Mouse (Mus musculus): Measurements from ENCODE around the gene Amh. TPM values are rescaled to one million over a fixed set of nuclear protein-coding genes. Genes with fewer than 3 reads are reported as not detected.
A peak's percentile ranks its signal among the peaks of the same experiment; 100 is the strongest.

Gene Amh
- polyA plus RNA-seq, 1 experiment from 2014 or later, result 0.16 TPM

DNA sequence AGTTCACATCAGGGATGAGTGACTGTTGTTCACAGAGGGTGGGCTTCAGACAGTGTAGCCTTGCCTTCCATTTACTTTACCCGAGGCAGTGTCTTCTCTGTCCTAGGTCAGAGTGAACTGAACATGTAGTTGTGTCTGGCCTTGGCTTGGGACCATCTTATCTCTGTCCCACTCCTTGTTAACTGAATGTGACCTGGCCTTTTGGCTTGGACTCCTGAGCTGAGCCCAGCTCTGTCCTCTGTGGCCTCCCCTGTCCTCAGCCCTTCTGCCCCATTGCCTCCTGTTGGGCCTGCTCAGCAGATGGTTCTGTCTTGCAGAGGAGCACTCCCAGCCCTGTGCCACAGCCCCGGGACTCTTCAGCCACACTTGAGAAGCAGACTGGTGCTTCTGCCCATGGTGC lies 17.5 kb upstream of the Amh start:
- WGBS, result 72% methylated on average over 2 of the region's 2 CpGs
- H3K27ac ChIP-seq, result no peak overlapping the region; the same call in 1 of the 2 replicates
- H3K4me1 ChIP-seq (replicated peaks), result peaks cover 27% of the 10 kb centered on the region
- peaks cover 92% of the 10 kb centered on the region for H3K36me3 ChIP-seq
- no peak overlapping the region for H3K9ac ChIP-seq
- no peak overlapping the region for H3K4me2 ChIP-seq
- no peaks in the 10 kb centered on the region for H3K9me3 ChIP-seq (replicated peaks)
- H3K4me3 ChIP-seq, result no peak overlapping the region
- ATAC-seq (replicated peaks; ENCODE audit: insufficient number of reproducible peaks, insufficient read depth, low FRiP score, low read depth), result no peak
- H3K27me3 ChIP-seq, result no peaks in the 10 kb centered on the region

DNA sequence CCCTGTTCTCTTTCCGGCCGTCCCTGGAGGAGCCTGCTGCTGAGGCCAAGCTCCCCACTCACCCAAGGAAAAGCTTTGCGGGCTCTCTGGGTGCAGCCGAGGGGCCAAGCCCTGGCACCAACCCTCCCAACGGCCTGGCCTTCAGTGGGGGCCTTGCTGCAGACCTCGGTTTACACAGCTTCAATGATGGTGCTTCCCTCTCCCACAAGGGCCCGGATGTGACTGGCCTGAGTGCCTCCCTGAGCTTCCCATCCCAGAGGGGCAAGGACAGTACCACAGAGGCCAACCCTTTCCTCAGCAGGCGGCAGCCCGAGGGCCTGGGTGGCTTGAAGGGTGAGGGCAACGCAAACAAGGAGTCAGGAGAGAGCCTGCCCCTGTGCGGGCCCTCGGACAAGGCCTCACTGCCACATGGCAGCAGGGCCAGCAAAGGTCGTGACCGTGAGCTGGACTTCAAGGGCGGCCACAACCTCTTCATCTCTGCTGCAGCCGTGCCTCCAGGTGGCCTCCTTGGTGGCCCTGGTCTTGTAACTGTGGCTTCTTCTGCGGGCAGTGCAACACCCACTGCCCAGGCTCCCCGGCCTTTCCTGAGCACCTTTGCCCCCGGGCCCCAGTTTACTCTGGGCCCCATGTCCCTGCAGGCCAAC lies 14.2 kb upstream of the Amh start:
- WGBS, result 72% methylated on average over 19 of the region's 19 CpGs
- Histone ChIP-seq H3K4me3 (no peak overlapping the region), H3K27ac (peak overlapping the region; percentile 77), H3K36me3 (peaks cover 86% of the 10 kb centered on the region), H3K27me3 (no peaks in the 10 kb centered on the region), H3K9me3 (replicated peaks) (no peaks in the 10 kb centered on the region), H3K4me1 (replicated peaks) (peaks cover 36% of the 10 kb centered on the region), H3K4me2 (no peak overlapping the region), H3K9ac (no peak overlapping the region)
- ATAC-seq (replicated peaks; ENCODE audit: insufficient number of reproducible peaks, insufficient read depth, low FRiP score, low read depth), result no peak

- Histone ChIP-seq H3K36me3 (peaks cover 81% of the 10 kb centered on the region), H3K27me3 (no peaks in the 10 kb centered on the region), H3K9ac (peak overlapping the region; percentile 16; the same call in 1 of the 2 replicates), H3K4me2 (0 out of 2 replicates have a peak overlapping the region, but pooled peaks have one; percentile 1), H3K27ac (peak overlapping the region; percentile 77), H3K4me1 (replicated peaks) (peaks cover 40% of the 10 kb centered on the region), H3K9me3 (replicated peaks) (no peaks in the 10 kb centered on the region), H3K4me3 (no peak overlapping the region)
- 54% methylated on average over 33 of the region's 33 CpGs for WGBS
- peak; percentile 61; the same call in 1 of the 2 replicates for ATAC-seq (replicated peaks; ENCODE audit: insufficient number of reproducible peaks, insufficient read depth, low FRiP score, low read depth)
Measured at GRCm38 (mm10) chr10:80791476-80792174, 13.4 kb upstream of the Amh start.

DNA sequence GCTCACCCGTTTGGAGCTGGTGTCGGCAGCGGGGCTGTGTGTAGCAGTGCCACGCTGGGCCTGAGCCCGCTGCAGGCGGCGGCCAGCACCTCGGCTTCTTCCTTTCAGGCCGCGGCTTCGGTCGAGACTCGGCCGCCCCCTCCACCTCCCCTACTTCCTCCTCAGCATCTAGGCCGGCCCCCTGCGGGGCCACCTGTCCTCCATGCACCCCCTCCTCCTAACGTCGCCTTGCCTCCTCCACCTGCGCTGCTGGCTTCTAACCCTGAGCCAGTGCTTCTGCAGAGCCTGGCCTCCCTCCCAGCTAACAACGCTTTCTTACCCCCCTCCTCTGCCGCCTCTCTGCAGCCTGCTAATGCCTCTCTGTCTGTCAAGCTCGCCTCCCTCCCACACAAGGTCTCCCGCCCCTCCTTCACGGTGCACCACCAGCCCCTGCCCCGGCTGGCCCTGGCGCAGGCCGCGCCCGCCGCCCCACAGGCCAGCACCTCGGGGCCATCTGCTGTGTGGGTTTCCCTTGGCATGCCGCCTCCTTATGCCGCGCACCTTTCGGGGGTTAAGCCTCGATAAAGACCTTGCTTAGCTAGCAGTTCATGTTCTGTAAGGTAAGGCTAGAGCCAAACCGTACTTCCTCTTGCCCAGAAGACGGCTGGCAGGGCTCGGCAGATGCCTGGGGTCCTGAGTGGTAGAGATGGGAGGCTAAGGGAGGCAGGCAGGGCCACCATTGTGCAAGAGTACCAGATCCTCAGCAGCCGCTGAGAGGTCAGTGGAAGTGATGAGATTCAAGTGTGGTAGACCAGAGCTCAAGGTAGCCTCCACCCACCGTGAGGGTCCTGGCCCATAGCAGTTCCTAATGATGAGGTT lies 12.6 kb upstream of the Amh start:
- Histone ChIP-seq H3K4me2 (0 out of 2 replicates have a peak overlapping the region, but pooled peaks have one; percentile 1), H3K9me3 (replicated peaks) (no peaks in the 10 kb centered on the region), H3K4me1 (replicated peaks) (peaks cover 48% of the 10 kb centered on the region), H3K9ac (peak overlapping the region; percentile 16; the same call in 1 of the 2 replicates), H3K27me3 (no peaks in the 10 kb centered on the region), H3K27ac (peak overlapping the region; percentile 77), H3K4me3 (no peak overlapping the region), H3K36me3 (peaks cover 75% of the 10 kb centered on the region)
- WGBS, result 70% methylated on average over 41 of the region's 41 CpGs
- ATAC-seq (replicated peaks; ENCODE audit: insufficient number of reproducible peaks, insufficient read depth, low FRiP score, low read depth), result no peak

DNA sequence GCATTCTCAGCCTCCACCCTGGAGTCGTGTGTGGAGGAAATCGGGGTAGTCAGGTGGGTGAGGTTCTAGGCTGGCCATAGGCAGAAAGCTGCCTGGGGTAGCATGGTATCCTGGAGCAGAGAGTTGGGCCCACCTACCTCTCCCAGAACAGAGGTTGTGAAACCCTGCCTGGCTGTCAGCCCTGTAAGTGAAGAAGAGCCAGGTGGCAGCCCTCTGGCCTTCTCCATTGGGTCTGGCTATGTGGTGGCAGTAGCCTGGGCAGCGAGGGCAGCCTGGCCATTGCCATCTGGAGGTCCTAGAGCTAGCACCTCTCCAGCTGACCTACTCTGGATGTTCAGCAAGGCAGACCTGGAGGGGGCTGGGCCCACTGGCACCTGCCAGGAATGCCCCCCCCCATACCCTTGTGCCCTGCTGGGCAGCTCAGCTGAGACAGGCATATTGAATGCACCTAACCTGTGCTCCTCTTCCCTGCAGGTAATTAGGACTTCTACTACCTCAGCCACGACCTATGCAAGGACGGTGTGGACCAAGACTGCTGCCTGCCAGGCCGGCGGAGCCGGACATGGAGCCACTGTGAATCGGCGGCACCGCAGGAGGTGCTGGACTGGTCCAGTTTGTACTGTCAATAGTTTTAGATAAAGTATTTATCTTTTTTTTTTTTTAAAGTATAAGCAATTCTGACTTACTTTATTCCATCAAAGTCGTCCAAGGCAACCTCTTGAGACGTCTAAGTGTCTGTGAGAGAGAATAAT lies 11.8 kb upstream of the Amh start:
- peaks cover 67% of the 10 kb centered on the region for H3K36me3 ChIP-seq
- whole genome bisulfite sequencing, result 88% methylated on average over 13 of the region's 13 CpGs

GRCm38 (mm10) chr10:80793803-80794202 lies 11.2 kb upstream of the Amh start:
- Histone ChIP-seq H3K36me3 (peaks cover 61% of the 10 kb centered on the region), H3K27ac (no peak overlapping the region), H3K9me3 (replicated peaks) (no peaks in the 10 kb centered on the region), H3K9ac (no peak overlapping the region), H3K4me3 (no peak overlapping the region), H3K4me1 (replicated peaks) (peaks cover 44% of the 10 kb centered on the region), H3K27me3 (no peaks in the 10 kb centered on the region), H3K4me2 (no peak overlapping the region)
- no peak for ATAC-seq (replicated peaks; ENCODE audit: insufficient number of reproducible peaks, insufficient read depth, low FRiP score, low read depth)
- WGBS, result 77% methylated on average over 4 of the region's 4 CpGs

More for the DNA sequence above, 11.8 kb upstream of the Amh start:
- H3K27me3 ChIP-seq, result no peaks in the 10 kb centered on the region
- no peaks in the 10 kb centered on the region for H3K9me3 ChIP-seq (replicated peaks)
- H3K4me3 ChIP-seq, result no peak overlapping the region
- ATAC-seq (replicated peaks; ENCODE audit: insufficient number of reproducible peaks, insufficient read depth, low FRiP score, low read depth), result no peak
- no peak overlapping the region for H3K9ac ChIP-seq
- H3K4me2 ChIP-seq, result no peak overlapping the region
- H3K27ac ChIP-seq, result 0 out of 2 replicates have a peak overlapping the region, but pooled peaks have one; percentile 77
- H3K4me1 ChIP-seq (replicated peaks), result peaks cover 44% of the 10 kb centered on the region

DNA sequence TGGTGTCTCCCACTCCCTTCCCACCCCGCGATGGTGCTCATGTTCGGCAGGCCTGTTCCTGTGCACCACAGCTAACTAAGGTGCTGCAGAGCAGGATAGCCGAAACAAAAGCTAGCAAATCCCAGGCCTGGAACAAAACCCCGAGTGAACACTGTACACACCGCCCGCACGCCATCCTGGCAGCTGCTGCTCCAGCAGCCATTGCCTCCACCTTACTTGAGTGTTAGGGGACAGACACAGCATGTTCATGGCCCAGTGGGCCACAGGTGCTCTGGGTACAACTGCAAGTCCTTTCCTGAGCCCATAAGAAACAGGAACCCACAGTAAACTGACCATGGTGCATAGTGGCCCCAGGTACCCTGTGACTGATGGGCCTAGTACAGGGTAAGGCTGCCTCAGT lies 10.3 kb upstream of the Amh start:
- H3K4me3 ChIP-seq, result no peak overlapping the region
- H3K9me3 ChIP-seq (replicated peaks), result no peaks in the 10 kb centered on the region
- ATAC-seq (replicated peaks; ENCODE audit: insufficient number of reproducible peaks, insufficient read depth, low FRiP score, low read depth), result no peak
- WGBS, result 87% methylated on average over 8 of the region's 8 CpGs
- H3K4me1 ChIP-seq (replicated peaks), result peaks cover 49% of the 10 kb centered on the region
- no peaks in the 10 kb centered on the region for H3K27me3 ChIP-seq
- H3K4me2 ChIP-seq, result no peak overlapping the region
- H3K9ac ChIP-seq, result no peak overlapping the region
- H3K27ac ChIP-seq, result no peak overlapping the region
- peaks cover 53% of the 10 kb centered on the region for H3K36me3 ChIP-seq

- H3K36me3 ChIP-seq, result peaks cover 42% of the 10 kb centered on the region
- peaks cover 51% of the 10 kb centered on the region for H3K4me1 ChIP-seq (replicated peaks)
- no peaks in the 10 kb centered on the region for H3K27me3 ChIP-seq
- 77% methylated on average over 9 of the region's 9 CpGs for WGBS
- peak overlapping the region; percentile 69 for H3K4me2 ChIP-seq
- ATAC-seq (replicated peaks; ENCODE audit: insufficient number of reproducible peaks, insufficient read depth, low FRiP score, low read depth), result no peak
- no peaks in the 10 kb centered on the region for H3K9me3 ChIP-seq (replicated peaks)
- peak overlapping the region; percentile 77; the same call in 1 of the 2 replicates for H3K4me3 ChIP-seq
- no peak overlapping the region; the same call in 1 of the 2 replicates for H3K27ac ChIP-seq
- peak overlapping the region; percentile 85; the same call in 1 of the 2 replicates for H3K9ac ChIP-seq
Measured at GRCm38 (mm10) chr10:80796307-80796848, 8.7 kb upstream of the Amh start.

- H3K4me2 ChIP-seq, result peak overlapping the region; percentile 69
- peaks cover 40% of the 10 kb centered on the region for H3K4me1 ChIP-seq (replicated peaks)
- WGBS, result 4% methylated on average over 52 of the region's 59 CpGs
- peak overlapping the region; percentile 77 for H3K4me3 ChIP-seq
- H3K9ac ChIP-seq, result peak overlapping the region; percentile 85
- H3K27ac ChIP-seq, result peak overlapping the region; percentile 91
- H3K9me3 ChIP-seq (replicated peaks), result no peaks in the 10 kb centered on the region
- peak; percentile 58 for ATAC-seq (replicated peaks; ENCODE audit: insufficient number of reproducible peaks, insufficient read depth, low FRiP score, low read depth)
- H3K27me3 ChIP-seq, result no peaks in the 10 kb centered on the region
- peaks cover 45% of the 10 kb centered on the region for H3K36me3 ChIP-seq
Measured at GRCm38 (mm10) chr10:80797186-80798149, 7.6 kb upstream of the Amh start.

Measured in heart, embryonic 15.5 days (tissue).